ENCODE assay signal across 12 mouse cellular contexts in genomic region chr9:70243241-70243640, GRCm38 (mm10). TPM values are rescaled to one million over a fixed set of nuclear protein-coding genes. Genes with fewer than 3 reads are reported as not detected.
A peak's percentile ranks its signal among the peaks of the same experiment; 100 is the strongest.
DNase-seq lines count a peak whose midpoint lies in the region; ATAC-seq lines count a peak whose summit lies in the region.
"Had no signal": no experiment of that assay in that cellular context is flagged by ENCODE, and none has a peak within 500 bp of the region (broad histone marks: within the 10 kb centered on the region; RNA-seq: fewer than 3 reads in every experiment).

No protein-coding gene starts in this region.

- H3K9me3 ChIP-seq in lung, embryonic 15.5 days: no peaks in the 10 kb centered on the region
- no peaks in the 10 kb centered on the region for H3K9me3 ChIP-seq in hindbrain, embryonic 12.5 days (replicated peaks)
- H3K9me3 ChIP-seq: forebrain, embryonic 15.5 days; heart, embryonic 13.5 days; midbrain, embryonic 13.5 days had no signal

- no peaks in the 10 kb centered on the region for H3K27me3 ChIP-seq in lung, embryonic 15.5 days
- H3K27me3 ChIP-seq in hindbrain, embryonic 12.5 days: no peaks in the 10 kb centered on the region
- H3K27me3 ChIP-seq: forebrain, embryonic 15.5 days; heart, embryonic 13.5 days; midbrain, embryonic 13.5 days had no signal

- intact Hi-C loops in left cerebral cortex, postnatal 14 days (cut with DNase I): no loop called here

- 0 out of 2 replicates have a peak, but pooled peaks have one; percentile 27 for ATAC-seq in lung, embryonic 15.5 days (ENCODE audit: borderline replicate concordance, extremely low read depth, low FRiP score, low TSS enrichment)
- ATAC-seq in hindbrain, embryonic 12.5 days (ENCODE audit: low FRiP score): no peak
- no peak for ATAC-seq in frontal cortex, adult (ENCODE audit: low TSS enrichment)
- ATAC-seq: forebrain, embryonic 15.5 days; midbrain, embryonic 13.5 days had no signal

- WGBS in lung, embryonic 15.5 days: 42% methylated on average over 8 of the region's 8 CpGs
- WGBS in hindbrain, embryonic 12.5 days: 82% methylated on average over 8 of the region's 8 CpGs

- H3K4me3 ChIP-seq in lung, embryonic 15.5 days: no peak overlapping the region
- H3K4me3 ChIP-seq in hindbrain, embryonic 12.5 days: no peak overlapping the region
- H3K4me3 ChIP-seq: forebrain, embryonic 15.5 days; heart, embryonic 13.5 days; midbrain, embryonic 13.5 days had no signal

- peaks cover 64% of the 10 kb centered on the region for H3K4me1 ChIP-seq in lung, embryonic 15.5 days
- no peaks in the 10 kb centered on the region for H3K4me1 ChIP-seq in hindbrain, embryonic 12.5 days
- H3K4me1 ChIP-seq: forebrain, embryonic 15.5 days; midbrain, embryonic 13.5 days had no signal

- no peak overlapping the region for H3K9ac ChIP-seq in lung, embryonic 15.5 days
- no peak overlapping the region for H3K9ac ChIP-seq in hindbrain, embryonic 12.5 days
- H3K9ac ChIP-seq: forebrain, embryonic 15.5 days; heart, embryonic 13.5 days; midbrain, embryonic 13.5 days had no signal

- no peaks in the 10 kb centered on the region for H3K36me3 ChIP-seq in lung, embryonic 15.5 days
- H3K36me3 ChIP-seq in hindbrain, embryonic 12.5 days: no peaks in the 10 kb centered on the region
- H3K36me3 ChIP-seq: forebrain, embryonic 15.5 days; midbrain, embryonic 13.5 days had no signal

- peak overlapping the region; percentile 17; the same call in 1 of the 2 replicates for H3K4me2 ChIP-seq in lung, embryonic 15.5 days
- no peak overlapping the region for H3K4me2 ChIP-seq in hindbrain, embryonic 12.5 days (replicated peaks)
- H3K4me2 ChIP-seq: forebrain, embryonic 15.5 days; heart, embryonic 13.5 days; midbrain, embryonic 13.5 days had no signal

- peak overlapping the region; percentile 84 for H3K27ac ChIP-seq in lung, embryonic 15.5 days
- no peak overlapping the region for H3K27ac ChIP-seq in hindbrain, embryonic 12.5 days
- H3K27ac ChIP-seq: forebrain, embryonic 15.5 days; midbrain, embryonic 13.5 days had no signal

- peak; percentile 6 to 8 for DNase-seq in cerebellum, postnatal 36 days
- DNase-seq in cerebellum, adult 9-10 months: no peak
- DNase-seq in spleen, adult 18-20 months: peak; percentile 37 to 48
- DNase-seq in spleen, postnatal 4 days (ENCODE audit: low spot score in 2 of 2): no peak
- no peak for DNase-seq in left cerebral cortex, postnatal 14 days (ENCODE audit: low spot score in 2 of 2)
- DNase-seq: embryo, embryonic 11 days had no signal

RNA-seq across cellular contexts. Expression of gene Myo1e, which starts 36.1 kb away (rescaled TPM):
- 36.3 and 40.3 TPM in 2 replicates for polyA plus RNA-seq in lung, embryonic 15.5 days (2015; fragmentation: Nextera tagmentation; extraction: Ambion mirVana)
- polyA plus RNA-seq in hindbrain, embryonic 12.5 days (2016; fragmentation: Nextera tagmentation; extraction: Ambion mirVana): 16.2 and 17.9 TPM in 2 replicates
- total RNA-seq in left cerebral cortex, postnatal 14 days (2021): 10 to 100 TPM; 12.3 to 13.7 TPM

Comparison
In these comparisons a context has a peak if more than half of its experiments do, and no peak if none do; other contexts are left out.
1. DNase-seq: peak in cerebellum, postnatal 36 days (2 of 2) and spleen, adult 18-20 months (2 of 2); none in cerebellum, adult 9-10 months (single experiment), spleen, postnatal 4 days (0 of 2) and left cerebral cortex, postnatal 14 days (0 of 2).